Mouse (Mus musculus) layer of hippocampus, postnatal 10 days (tissue): ENCODE measurements around the gene Hectd2. TPM values are rescaled to one million over a fixed set of nuclear protein-coding genes. Genes with fewer than 3 reads are reported as not detected.

ENCODE experiments used
- DNase-seq, 2 experiments: peaks; one replicate each; pipeline ENCODE4 v3.0.0; 2021; ENCODE audit warnings: low spot score in 2 of 2
- long read RNA-seq: library from polyadenylated mRNA; stranded (forward); transcript quantifications from one replicate; pipeline ENCODE4 v2.0.0, GENCODE M21; 2023
- total RNA-seq, 2 experiments: library from RNA; stranded (reverse); gene quantifications; 2 replicates each; pipeline ENCODE4 v1.2.3; 2021

Gene Hectd2
- total RNA-seq, result 10 to 100 TPM; 37.0 to 39.4 TPM
- long read RNA-seq, partial matches to known transcripts, result 2 of 7 reads
- long read RNA-seq, other reads (novel, unspliced or antisense), result 2 of 7 reads

DNA sequence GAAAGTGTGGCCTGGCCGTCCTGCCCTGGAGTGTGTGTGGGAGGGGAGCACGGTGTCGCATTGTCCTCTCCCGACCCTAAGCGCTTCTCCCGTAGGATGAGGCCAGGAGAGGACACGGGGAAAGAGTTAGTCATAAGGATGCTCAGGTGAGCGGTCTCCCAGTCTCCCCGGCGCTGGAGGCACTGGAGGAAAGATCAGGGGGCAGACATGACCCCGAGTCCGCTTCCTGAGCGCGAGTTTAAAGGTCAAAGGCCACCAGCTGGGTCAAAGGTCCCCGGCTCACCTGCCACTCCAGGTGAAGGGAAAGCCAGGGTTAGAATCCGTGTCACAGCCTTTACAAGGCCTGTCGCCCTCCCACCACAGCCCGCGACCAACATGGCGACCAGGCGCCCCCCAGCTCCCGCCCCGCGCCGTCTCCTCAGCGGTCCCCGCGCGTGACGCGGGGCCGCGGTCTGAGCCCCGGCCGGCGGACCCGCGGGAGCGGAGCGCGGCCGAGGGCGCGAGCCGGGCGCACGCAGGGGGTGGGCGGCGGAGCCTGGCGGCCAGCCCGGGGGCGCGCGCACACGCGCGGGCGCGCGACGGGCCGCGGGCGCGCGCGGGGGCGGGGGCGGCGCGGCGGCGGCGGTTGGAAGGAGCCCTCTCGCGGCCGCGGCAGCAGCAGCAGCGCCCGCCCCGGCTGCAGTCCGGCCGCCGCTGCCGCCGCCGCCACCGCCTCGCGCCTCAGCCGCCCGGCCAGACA lies at the start of gene Hectd2:
Gene Hectd2 (plus strand): TSS at position 594 of the 739 bp plus-strand sequence.
- peak; percentile 71 to 79 for DNase-seq

DNA sequence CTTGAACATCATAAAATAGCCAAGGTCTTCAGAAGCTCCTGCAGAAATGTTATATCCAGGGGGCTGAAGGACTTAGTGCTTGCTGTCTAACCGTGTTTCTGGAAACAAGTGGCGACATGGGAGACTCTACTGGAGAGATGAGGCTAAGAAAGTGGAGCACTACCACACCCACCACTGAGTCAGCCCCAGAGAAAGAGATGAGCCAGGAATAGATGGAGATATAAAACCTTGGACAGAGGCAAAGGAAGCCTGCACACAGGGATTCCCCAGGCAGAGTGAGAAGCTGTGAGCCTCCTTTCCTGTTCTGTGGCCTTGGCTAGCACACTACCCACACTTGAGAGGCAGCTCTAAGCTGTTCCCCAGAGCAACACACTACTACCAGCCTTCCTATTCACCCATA lies 49.7 kb upstream of the Hectd2 start:
- no peak for DNase-seq

DNA sequence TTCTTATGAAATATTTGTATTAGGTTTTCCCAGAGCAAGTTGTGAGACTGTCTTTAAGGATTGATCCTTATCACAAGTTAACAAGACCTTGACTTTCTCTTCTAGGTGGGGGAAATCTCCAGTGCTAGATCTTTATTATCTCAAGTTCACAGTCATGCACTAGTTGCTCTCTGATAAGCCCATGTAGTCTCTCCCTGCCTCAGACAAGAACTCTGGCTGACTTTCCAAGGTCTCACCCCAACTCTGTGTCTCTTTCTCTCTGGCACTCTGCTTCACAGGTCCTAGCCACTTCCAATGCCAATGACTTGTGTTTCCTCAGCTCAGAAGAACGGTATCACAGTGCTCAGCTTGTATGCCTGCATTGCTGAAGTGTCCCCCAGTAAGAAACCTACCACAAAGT lies 43.1 kb upstream of the Hectd2 start:
- no peak for DNase-seq

DNA sequence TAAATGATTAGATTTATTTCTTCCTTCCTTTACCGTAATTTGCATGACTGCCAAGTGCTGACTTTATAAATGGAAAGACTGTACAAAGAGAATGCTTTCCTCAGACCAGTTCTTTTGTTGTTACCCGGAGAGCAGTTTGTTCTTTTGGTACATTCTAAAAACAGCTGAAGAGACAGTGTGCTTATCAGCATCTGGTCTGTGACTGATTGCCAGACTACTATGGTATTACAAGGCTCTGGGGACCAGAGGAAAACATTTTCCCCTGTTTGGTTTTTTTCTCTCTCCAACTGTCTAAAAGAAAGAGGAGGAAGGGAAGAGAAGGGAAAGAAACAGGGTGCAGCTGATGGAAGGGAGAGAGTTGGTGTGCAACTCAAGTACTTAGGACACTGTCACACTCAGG lies 36.0 kb upstream of the Hectd2 start:
- DNase-seq, result no peak

DNA sequence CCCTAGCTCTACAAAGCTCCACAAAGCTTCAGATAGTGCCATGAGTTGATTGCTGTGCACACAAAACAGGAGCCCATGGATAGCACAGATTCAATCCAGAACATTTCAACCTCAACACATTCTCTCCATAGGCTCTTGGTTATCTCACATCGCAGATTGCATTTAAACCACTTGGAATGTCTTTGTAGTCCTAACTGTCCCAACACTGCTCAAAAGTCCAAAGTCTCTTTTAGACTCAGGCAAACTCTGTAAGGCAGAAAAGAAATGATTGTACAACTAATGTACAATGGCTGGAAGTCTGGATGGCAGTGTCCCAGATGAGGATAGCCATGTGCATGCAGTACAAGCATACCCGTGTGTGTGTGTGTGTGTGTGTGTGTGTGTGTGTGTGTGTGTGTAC lies 32.9 kb upstream of the Hectd2 start:
- DNase-seq, result no peak

DNA sequence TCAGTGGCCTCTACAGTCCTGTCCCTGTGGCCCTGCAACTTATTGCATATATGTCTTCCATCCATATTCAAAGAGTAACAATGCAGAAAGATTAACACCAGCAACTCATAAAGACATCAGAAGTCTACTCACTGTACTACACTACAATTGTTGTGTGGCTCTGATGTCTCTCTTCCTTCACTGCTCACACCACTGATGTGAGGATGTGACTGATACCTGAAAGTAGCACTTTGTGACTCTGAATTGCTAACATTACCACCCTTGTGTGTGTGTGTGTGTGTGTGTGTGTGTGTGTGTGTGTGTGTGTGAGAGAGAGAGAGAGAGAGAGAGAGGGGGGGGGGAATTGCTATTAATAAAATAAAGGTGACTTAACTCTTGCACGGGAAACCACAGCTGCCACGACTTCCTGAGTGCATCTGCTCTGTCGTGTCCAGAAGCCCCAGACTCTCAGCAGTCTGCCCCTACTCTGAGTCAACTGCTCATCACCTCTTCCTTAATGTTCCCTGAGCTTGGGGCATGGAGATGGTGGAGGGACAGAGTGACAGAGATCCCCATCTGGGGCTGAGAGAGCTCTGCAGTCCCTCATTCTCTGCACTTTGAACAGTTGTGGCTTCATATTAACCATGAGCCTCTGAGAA lies 31.8 kb upstream of the Hectd2 start:
- DNase-seq, result no peak

DNA sequence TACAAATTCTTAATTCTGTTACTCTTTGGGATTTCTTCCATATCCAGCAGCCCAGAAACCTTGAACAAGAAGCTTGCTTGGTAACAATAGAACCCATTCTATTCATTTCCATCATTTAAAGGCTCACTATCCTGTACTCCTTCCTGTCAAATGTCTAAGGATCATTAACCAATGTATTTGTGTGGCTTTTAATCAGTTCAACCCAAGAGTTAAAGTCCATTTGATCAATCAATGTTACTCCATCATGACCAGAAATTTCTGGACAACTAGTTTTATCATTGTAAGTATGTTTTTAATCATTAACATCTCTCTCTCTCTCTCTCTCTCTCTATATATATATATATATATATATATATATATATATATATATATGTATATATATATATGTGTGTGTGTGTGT lies 29.4 kb upstream of the Hectd2 start:
- DNase-seq, result no peak

DNA sequence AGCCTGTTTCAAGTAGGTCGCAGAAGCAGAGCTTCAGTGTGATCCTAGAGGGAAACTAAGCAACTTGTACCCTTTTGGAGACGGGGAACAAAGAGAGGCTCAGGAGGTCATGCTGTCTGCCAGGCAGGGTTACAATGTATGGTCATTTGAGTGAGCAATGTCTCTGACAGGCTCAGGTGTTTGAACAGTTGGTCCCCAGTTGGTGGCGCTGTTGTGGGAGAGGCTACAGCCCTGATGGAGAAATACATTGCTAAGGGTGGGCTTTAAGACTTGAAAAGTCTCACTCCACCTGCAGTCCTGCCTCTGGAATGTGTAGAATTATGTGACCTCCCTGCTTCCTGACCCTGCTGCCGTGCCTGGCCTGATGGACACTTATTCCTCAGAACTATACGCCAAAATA lies 21.4 kb upstream of the Hectd2 start:
- DNase-seq, result peak; percentile 34 to 45

DNA sequence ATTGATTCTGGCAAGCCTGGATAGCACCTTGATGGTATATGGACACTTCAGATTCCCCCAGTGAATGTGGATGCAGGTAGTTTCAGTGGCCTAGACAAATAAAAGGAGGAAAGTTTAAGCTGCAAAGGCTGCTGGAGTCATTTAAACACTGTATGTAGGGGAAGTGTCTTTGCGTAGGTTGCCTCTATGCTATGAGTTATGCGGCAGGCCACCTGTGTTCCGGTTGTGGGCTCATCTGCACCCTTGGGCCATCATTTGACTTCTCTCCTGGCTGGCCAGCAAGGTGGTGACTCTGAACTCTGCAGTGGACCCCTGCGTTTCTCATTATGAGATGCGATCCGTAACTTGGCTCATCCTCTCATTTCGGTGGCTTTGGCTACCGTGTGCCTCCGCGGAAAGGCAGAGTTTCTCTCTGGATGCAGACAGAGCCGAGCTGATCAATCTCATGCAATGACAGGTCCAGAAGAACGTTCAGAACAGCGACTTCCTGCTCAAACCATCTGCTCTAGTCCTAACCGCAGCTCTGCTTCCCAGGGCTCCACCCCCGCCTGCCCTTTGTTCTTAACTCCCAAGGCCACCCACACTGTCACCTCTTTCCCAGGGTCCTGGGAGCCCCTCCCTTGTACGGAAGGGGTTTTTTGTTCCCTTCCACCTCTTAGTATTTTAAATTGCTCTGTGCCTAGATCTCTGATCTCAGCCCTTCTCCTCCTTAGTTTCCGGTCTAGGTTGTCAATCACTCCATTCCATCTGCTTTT lies 20.3 kb upstream of the Hectd2 start:
- DNase-seq, result peak; percentile 45 to 54

DNA sequence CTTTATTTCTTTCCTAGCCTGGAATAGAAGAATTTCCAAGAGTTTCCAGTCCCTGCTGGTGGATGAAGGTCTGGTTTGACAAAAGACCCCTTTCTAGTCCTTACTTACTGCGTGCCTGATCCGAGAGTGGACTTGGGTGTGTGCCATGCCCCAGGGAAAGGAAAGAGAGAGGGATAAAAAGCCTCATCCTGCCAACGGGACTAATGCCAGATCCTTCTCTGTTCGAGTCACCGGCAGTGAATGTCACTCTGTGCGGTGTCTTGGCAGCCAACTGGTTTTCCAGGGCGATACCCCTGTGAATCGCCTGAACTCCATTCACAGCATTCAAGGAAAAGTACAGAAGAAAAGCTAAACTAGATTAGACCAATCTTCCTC lies 19.7 kb upstream of the Hectd2 start:
- peak; percentile 72 to 81 for DNase-seq

DNA sequence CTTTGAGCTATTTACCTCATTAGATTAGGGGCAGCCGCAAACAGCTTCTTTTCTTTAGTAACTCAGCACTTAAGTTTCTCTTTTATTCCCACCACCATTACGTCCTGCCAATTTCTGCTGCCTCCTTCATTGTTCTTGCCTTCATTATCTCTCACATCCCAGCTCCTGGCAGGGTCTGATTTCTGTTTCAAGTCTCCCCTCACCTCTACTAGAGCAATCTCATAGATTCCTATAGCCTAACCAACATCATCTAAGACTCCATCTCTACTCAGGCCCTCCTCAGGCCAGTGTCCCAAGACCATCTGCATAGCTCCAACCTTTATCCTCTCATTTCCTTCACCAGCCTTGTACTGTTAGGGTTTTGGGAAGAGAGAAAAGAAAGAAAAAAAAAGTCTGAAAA lies 19.3 kb upstream of the Hectd2 start:
- DNase-seq, result no peak

DNA sequence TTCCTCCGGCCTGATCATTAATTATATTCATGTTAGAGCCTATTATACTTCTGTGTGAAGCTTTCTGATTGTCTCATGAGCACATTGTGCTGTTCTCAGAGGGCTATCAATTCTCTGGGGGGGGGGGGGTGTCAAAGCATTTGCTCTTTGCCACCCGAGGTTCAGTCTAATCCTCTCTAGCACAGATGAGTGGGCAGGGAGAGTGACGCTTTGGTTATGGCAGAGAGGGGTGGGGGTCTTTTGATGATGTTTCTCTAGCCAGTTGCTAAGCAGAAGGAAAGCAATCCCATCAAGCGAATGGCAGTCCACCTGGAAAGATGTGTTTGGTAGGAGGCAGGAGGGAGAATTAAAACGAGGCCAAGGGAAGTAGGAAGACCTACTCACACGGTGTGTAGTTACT lies 18.6 kb upstream of the Hectd2 start:
- DNase-seq, result no peak

DNA sequence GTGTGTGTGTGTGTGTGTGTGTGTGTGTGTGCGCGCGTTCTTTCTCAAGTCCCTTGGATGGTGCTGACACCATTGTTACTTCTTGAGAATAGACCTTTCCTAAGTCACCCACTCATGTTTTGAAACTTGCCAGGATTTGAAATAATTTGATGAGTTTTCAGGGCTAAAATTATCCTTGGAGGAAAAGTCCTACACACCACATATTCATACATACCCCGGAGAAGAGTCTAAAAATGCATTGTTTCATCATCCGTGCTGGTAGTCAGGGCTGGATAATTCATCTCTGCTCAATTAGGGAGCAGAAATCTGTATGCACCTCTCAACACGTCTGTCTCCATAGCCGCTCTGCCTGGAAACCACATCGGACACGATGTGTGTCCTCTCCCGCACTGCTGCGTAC lies 17.5 kb upstream of the Hectd2 start:
- DNase-seq, result no peak

DNA sequence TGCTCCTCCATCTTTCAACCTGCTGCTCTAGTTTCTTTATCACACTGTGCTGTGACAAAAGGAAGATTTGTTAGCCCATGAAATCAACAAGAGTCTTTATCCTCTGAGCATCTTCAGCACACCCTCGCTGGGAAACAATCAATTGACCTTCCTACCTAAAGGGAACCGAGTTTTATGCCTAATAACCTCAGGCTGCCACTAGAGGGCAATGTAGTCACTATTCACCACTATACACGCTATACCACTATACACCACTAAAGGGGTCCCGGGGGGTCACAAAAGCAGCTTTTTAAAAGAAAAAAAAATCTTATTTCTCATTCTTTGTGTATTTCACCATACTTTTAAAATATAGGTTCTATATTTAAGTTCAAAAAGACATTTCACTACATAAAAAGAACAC lies 15.9 kb upstream of the Hectd2 start:
- DNase-seq, result peak; percentile 48 to 61

DNA sequence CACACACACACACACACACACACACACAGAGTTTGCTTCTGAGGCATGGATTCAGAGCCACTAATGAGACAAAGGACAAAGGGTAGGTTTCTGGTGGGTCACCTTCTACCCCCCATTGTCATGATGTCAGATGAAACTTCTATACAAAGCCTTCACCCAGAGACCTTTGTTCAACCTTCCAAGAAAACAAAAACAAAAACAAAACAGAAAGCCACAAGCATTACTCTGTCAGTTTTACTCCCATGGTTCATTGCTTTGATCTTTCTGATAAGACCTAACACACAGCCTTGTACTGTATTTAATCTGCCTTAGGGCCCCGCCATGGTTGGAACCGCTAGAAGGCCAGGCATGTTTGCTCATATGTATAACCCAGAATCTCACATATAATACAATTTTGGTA lies 15.1 kb upstream of the Hectd2 start:
- no peak for DNase-seq

DNA sequence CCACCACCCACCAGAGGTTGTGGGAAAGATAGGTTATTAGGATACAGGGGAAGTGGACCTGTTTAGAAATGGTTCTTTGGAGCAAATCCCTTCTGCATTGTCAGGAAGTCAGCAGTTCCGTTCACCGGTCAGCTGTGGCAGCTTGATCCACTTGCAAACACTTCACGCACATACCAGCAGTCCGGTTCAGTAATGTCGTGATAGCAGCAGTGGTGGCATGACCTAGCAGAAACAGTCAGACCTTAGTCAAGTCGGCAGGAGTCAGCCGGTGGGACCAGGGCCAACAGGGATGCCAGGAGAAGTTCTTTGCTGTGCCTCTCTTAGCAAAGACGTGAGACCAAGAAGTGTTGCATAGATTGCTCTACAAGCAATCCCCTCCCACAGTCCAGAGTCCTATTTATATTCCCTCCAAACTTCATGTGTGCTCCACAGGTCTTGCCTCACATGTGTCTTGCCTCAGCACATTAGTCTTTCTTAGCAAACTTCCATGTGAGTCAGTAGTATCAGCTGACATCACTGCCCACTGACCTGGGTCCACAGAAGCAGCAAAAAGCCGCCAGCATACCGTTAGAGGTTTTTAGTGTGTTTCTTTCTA lies 14.3 kb upstream of the Hectd2 start:
- no peak for DNase-seq

DNA sequence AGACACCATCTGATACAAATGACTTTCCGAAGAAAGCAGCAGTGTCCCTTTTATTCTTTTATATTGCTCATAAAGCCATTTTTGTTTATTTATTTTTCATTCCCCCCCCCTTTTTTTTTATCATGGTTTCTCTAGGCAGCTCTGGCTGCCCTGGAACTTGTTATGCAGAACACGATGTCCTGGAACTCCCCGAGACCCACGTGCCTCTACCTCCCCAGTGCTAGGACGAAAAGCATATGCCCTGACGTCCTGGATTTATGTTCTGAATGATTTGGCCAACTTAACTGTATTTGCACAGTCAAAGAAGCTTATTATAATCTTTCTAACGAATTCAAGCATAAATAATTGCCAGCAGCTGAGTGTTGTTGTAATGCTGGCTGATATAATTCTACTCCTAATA lies 13.7 kb upstream of the Hectd2 start:
- DNase-seq, result no peak

DNA sequence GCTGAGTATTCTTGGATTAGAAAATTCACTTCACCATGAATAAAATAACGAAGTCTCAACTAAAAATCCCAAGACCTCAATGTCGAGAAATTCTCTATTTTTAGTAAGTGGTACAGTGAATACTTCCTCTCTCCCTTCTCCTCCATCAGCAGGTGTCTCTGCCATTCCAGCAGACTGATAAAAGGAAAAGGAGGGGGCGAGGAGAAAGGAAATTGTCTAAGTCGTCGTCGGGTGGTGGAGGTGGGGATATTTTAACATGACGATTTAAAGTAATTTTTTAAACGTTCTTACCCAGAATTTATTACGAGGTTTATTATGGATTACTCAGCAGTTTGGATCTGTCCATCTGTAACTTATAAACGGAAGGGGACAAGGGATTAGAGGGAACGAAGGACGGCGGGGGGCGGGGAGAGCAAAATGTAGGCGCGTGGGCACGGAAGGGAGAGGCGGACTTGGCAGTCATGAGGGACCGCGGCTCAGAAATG lies 836 bp upstream of the Hectd2 start:
- DNase-seq, result no peak

DNA sequence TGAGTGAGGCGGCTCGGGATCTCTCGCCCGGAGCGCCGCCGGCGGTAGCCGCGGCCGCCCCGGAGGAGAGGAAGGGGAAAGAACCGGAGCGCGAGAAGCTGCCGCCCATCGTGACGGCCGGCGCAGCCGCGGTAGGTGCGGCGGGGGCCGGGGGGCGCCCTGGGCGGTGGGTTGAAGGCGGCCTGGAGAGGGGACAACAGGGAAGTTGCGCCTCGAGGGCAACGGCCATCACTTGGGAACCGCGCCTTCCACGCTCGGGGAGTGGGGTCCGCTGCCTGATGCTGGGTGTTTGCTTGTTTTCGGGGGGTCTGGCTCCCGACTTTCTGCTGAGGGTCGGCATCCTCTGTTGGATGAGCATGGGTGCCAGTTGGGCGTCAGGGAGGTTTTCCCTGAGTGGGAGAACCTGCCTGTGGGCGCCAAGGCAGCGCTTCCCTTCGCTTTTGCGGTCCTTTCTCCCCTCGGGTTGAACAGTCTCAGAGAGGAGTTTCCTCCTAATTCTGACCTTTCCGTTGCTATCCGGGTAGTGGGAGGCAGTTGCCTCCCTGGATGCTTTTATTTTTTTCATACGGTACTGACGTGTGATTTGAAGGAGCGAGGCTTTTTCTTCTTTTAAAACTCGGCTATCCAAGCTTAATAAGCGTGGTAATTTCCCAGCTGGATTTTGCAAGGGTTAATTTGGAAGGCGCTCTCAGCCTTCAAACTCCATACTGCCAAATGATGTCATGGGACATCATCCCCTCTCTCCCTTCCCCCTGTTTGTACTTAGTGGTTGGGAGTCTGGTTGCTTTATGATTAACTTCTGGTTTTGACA lies 551 bp downstream of the Hectd2 start:
- peak; percentile 62 to 75 for DNase-seq

DNA sequence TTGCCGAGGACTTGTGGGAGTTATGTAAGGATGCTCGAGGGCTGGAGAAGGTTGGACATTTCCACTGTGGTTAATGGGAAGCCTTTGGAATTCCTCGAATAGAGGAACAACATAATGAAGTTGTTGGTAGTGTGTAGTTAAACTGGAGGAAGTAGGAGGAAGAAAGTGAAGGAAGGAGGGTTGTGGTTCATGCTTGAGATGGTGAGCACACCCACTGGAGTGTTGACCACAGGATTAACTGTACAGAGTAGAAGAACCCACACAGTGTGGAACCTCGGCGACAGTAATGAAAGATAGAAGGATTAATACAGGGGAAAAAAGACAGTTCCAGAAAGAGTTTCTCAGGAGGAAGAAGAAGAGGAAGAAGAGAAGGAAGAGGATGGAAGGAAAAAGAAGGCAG lies 4.9 kb downstream of the Hectd2 start:
- no peak for DNase-seq

DNA sequence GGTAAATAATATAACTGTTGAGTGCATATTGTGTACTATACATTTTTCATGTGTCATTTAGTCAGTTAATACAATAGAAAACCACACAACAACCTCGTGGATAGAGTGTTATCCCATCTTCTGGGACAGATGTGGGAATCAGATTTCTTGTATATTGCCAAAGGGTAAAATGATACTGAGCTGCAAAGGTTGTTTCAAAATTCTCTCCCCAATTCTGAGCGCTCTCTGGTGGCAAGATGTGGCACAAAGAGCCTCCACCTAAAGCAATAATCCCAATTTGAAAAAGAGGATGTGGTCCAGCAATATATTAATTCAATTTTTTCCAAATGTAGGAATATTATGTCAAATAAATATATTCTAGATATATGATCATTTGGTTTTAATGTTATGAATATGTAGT lies 5.7 kb downstream of the Hectd2 start:
- DNase-seq, result no peak
